Mouse (Mus musculus) right cerebral cortex, adult 2 months (tissue): ENCODE results near the gene Rtf1.
"Not testable (repeated sequence)": the region's sequence is repeated elsewhere in the genome, so short reads cannot be mapped to it uniquely, and the experiment has no call there.

ENCODE experiments used
- DNase-seq, 2 experiments: peaks; one replicate each; pipeline ENCODE4 v3.0.0; 2021 to 2022; ENCODE audit warnings: low spot score in 2 of 2

Gene Rtf1

DNA sequence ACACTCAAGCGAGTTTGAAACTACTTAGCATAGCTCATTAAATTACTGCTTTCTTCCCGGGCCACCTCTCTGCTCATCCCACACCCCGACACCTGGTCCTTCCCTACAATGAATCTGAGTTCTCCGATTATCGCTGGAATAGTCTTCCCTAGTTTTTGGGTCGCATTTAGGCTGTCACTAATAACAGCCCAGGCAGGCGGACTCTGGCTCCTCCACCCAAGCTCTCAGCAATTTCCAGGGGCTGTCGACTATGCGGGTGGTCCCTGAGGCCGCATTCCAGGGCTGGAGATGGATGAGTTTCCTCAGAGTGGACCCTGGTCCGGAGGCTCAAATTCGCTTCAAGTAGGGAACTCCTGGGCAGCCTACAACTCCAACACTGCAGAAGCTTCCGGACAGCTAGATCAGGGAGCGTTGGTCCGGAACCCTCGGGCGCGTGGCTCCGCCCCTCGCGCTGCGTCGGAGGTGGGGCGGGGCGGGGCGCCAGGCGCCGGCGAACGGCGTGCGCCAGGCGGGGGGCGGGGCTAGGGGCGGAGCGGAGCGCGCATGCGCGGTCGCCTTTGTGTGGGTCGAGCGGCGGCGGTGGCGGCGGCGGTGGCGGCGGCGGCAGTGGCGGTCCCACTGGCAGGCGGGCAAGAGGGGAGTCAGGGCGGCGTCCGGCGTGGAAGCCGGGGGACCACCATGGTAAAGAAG is at the start of gene Rtf1:
Rtf1 (plus strand) TSS at position 544 of the 690 bp plus-strand sequence.
- peak; percentile 89 to 92 for DNase-seq

DNA sequence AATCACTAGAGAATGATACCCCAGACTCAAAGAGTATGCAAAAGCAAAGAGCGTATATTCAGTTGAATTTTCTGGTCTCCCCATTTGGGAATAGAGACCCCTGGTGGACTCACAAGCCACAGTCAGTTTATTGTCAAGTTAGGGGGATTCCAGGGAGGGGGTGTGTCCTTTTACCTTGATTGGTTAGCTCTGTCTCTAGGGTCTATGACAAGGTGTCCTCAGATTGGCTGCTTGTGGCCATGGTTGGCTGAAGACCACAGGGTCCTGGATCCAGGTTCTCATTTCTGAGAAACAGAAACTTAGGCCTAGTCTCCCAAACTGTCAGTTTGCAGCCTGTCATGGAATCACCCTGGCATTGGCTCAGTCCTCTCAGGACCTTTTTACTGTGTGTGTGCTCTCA is 38.1 kb upstream of the Rtf1 start:
- no peak for DNase-seq

DNA sequence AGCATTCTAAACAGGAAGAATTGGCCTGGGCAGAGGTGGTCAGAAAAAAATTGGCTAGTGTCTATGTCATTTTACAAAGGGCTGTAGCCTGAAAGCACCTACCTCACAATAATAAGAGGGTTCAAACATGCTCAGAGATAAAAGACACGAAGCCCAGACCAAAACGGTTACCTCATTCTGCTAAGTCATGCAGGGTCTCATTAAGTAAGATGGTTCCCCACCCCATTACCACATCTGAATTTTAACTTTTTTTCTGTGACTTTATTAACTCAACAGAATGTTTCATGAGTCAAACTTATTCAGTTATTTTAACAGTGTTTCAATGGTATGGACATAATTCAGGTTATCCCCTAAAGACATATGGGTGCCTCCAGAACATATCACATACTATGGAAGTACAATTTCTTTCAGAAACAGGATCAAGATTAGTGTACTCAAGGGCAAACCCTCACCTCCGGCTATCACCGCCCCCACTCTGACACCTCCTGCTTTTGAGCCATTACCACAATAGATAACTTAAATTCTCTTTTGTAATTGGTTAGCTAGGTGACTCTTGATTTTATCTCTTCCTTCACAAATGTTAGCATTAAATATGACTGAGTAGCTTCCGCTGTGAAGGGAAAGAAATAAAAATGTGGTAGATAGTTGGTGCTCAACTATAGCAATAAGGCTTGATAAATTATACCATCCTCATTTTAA is 33.5 kb upstream of the Rtf1 start:
- no peak for DNase-seq

DNA sequence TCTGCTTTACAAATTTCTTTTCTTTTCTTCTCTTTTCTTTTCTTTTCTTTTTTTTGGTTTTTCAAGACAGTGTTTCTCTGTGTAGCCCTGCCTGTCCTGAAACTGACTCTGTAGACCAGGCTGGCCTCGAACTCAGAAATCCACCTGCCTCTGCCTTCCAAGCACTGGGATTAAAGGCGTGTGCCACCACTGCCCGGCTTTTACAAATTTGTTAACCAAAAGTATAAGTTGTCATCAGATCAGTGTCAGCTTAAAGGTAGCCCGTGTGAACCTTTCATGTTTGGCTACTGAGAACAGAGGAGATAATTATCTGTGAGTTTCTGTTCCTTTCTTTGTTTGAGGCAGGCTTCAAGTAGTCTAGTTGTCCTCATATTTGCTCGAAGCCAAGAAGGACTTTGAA is 30.6 kb upstream of the Rtf1 start:
- DNase-seq, result no peak

DNA sequence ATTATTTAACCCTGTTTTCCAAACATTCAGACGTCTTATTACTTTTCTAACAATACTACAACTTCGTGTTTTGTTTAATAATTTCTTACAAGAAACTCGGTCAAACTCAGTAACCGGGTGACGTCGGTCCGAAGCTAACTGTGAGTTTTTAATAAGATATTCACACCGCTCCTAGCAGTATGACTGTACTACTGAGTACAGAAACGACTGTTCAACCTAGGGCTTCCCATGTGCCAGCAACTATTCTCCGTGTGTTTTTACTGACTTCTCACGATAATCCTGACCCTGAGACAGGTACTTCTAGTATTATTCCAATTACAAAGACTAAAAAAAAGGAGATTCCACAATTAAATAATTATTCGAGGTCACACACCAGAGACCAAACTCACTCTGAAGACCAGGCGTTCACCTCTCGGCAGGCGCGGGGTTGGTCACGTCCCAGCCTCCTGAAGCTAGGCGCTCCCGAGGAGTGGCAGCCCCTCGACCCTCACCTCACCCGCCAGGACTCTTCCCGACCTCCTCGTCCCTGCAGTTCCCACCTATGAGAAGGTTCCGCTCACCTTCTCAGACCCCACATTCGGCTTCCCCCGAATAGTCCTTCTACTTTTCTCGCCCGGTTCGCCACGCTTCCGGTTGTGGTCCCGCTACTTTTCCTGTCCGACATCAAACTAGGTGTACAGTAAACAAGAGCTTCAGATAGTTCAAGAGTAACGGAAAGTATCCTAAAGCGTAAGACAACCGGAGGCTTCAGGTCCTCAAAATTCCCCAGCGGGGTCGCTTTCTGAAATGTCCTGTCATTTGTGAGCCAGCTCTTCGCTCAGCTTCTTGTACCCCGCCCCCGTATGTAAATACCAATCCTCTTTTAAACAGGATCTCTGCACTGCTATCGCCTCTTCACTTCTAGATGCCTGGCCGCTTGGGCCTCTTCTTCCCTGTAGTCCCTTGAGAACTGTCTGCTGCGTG is 12.4 kb upstream of the Rtf1 start, which contains the start of gene Ndufaf1:
Ndufaf1 (minus strand) TSS at position 608 of the 963 bp plus-strand sequence.
- peak; percentile 89 to 91 for DNase-seq

DNA sequence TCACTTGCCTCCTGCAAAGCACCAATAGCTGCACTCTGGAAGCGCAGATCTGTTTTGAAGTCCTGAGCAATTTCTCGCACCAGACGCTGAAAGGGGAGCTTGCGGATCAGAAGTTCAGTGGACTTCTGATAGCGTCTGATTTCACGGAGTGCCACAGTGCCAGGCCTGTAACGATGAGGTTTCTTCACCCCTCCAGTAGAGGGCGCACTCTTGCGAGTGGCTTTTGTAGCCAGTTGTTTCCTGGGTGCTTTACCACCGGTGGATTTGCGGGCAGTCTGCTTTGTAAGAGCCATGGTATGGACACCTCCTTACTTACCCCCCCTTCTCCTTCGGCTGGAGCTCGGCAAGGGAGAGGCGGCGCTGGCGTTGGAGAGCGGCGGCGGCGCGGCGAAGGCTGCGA is 9.1 kb upstream of the Rtf1 start:
- not testable (repeated sequence) for DNase-seq

DNA sequence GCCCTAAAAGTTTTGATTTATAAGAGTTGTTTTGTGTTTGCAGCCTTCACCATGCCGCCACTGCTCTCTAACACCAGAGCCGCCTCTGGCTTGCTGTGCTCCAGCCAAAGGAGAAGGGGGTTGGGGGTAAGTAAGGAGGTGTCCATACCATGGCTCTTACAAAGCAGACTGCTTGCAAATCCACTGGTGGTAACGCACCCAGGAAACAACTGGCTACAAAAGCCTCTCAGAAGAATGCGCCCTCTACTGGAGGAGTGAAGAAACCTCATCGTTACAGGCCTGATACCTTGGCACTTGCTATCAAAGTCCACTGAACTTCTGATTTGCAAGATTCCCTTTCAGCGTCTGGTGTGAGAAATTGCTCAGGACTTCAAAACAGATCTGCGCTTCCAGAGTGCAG is 5.9 kb upstream of the Rtf1 start:
- no peak for DNase-seq

DNA sequence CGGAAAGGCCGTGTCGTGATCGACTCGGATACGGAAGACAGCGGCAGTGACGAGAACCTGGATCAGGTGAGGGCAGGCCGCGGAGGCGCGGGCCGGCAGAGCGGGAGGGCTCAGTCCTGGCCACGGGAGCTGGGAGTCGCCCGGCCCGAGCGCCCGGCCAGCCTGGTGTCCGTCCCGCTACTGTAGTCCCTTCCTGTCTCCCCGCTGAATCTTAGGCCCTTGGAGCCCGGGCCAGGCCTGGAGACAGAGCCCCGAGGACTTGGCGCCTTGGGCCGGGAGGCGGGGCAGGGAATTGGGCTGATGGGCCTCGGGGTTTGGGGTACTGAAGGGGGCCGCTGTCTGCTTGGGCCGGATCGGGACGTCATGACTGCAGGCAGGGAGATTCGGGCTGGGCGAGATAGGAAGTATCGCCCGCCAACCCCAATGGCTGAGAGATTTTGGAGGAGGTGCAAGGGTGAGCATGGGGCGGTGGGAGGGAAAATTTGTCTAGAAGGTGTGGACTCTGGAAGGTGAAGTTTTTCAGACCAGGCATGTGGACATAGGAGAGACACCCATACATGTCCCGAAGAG is 432 bp downstream of the Rtf1 start:
- DNase-seq, result no peak

DNA sequence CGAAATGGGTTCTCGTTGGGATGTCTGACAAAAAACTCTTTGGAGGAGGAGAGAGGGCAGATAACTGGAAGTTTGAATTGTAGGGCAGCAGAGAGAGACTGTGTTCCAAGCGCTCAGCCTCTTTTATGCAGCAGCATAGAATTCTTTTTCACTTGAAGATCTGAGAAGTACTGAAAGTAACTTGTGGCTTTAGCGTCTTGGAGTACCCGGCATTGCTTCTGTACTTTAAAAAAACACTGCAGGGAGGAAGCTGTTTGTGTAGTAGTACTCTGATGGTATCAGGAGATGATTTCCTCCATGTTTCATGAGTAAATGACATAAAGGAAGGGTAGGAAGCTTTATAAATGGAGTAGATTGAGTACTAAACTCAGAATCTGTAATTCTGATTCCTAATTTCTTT is 963 bp downstream of the Rtf1 start:
- no peak for DNase-seq

DNA sequence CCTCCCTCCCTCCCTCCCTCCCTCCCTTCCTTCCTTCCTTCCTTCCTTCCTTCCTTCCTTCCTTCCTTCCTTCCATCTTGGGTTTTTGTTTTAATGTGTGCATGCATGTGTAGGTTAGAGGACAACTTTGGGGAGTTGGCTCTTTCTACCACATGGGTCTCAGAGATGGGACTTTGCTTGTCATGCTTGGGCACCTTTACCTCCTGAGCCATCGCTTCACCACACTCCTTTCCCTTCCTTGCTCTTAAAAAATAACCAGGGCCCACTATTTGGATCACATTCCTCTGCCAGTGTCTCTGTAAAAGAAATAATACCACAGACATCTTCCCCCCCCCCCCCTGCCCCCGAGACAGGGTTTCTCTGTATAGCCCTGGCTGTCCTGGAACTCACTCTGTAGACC is 8.8 kb downstream of the Rtf1 start:
- no peak for DNase-seq

DNA sequence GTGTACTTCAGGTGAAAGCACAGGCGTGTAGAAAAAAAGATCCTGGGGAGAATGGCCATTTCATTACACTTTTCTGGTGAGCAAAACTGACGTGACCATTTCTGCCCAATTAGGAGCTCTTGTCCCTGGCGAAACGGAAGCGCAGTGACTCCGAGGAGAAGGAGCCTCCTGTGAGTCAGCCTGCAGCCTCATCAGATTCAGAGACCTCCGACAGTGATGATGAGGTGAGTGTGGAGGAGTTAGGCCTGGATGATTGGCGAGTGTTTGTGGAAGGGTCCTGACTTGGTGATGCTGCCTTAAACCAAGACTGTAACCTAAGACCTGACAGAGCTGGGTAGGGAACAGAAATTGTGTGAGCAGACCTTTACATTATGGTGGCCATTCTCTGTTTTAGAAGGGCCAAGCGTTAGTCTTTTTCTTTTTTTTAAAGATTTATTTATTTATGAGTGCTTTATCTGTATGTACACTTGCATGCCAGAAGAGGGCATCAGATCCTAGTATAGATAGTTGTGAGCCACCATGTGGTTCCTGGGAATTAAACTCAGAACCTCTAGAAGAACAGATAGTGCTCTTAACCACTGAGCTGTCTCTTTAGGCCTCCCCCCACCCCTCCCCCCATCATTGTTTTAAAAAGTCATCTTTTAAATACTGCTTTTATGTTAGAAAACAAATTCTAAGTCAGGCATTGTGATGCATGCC is 17.3 kb downstream of the Rtf1 start:
- no peak for DNase-seq

DNA sequence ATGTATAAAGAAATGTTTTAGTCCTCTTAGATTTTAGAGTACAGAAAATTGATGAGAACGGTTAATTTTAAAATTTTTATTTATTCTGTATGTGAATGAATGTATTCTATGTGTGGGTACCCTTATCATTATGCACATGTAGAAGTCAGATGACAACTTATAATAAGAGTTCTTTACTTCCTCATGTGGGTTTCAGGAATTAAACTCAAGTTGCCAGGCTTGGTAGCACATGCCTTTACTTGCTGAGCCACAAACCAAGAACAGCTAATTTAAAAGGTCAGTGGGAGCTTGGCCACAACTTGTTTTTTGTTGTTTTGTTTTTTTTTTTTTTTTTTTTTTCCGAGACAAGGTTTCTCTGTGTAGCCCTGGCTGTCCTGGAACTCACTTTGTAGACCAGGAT is 20.0 kb downstream of the Rtf1 start:
- no peak for DNase-seq

DNA sequence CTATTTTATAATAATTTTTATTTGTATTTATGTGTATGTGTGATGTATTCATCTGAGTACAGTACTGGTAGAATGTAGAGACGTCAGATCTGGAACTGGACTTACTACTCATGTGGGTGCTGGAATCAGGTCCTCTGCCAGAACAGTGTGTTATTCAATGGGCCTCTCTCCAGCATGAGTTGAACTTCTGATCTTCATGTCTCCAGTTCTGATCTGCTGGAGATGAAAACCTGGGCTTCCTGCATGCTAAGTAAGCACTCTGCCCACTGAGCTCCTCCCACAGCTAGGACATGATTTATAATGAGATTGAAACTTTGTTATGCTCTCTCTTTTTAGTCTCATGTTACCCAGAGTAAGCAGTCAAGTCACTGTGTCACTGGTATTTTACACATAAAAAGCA is 21.2 kb downstream of the Rtf1 start:
- DNase-seq, result no peak

DNA sequence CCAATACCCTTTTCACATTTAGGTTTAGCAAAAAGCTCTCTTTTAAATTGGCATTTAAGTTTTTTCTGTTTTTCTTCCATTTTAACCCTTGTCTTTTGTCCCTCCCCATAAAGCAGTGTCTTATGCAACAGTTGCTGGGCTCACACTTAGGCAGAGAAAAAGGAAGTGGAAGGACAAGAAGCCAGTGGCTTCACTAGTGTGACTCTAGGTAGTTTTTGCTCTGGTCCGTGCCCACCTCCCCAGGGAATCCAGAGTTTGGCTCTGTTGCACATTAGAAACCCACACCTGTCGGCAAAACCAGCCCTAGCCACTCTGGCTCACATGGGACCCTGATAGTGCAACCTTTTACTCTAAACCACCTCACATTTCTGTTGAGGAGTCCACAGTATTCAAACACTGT is 23.6 kb downstream of the Rtf1 start:
- DNase-seq, result no peak

DNA sequence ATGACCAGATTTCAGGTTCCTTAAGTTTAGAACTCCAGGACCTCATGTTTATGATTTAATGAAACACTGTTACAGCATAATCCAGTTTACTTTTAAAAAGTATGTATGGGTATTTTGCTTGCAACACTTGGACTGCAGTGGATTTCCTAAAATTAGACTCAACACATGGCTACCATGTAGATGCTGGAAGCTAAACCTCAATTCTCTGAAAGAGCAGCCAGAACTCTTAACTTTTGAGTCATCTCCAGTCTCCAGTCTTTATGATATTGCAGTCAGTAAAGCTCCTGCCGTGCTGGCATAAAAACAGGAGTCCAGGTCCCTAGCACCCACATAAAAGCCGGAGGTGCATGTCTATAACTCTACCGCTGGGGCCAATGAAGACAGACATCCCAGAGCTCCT is 25.1 kb downstream of the Rtf1 start:
- no peak for DNase-seq

DNA sequence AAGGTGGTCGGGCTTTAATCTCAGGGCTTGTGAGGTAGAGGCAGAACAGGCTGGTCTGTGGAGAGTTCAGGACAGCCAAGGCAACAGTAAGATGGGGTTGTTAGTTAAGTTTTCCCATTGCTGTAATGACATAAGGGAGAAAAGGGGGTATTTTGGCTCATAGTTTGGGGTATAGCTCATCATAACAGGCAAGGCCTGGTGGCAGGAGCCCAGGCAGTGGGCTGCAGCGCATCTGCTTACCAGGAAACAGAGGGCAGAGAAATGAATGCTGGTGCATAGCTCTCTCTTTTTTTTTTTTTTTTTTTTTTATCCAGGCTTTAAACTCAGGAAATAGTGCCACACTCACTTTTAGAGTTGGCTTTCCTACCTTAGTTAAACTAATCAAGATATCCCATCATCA is 28.3 kb downstream of the Rtf1 start:
- no peak for DNase-seq

DNA sequence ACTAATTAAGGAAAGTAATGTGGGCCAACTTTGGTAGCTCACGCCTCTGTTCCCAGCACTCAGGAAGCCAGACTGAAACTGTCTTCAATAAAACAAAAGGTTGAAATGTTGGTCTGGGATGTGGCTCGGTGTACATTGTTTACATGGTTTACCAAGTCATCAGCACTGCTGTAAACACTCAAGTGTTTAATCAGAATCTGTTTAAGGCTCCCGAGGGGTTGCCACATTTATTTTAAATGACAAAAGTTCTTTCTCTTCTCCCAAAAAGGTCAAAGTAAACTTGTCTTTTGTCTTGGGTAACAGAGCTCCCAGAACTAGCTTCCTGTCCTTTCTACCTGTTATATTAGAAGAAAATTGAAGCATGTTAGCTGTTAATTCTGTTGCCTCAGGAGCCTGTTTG is 32.8 kb downstream of the Rtf1 start:
- no peak for DNase-seq

DNA sequence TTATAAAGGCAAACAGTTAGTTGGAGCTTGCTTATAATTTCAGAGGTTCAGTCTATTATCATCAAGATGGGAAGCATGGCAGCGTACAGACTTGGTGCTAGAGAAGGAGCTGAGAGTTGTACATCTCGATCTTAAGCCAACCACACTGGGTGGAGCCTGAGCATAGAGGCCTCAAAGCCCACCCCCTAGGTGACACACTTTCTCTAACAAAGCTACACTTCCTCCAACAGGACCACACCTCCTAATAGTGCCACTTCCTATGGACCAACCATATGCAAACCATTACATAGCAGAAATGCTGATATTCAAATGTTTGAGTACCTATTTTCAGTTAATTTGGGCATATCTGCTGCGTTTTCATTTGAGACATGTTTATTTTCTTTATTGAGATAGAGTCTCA is 35.1 kb downstream of the Rtf1 start:
- no peak for DNase-seq

DNA sequence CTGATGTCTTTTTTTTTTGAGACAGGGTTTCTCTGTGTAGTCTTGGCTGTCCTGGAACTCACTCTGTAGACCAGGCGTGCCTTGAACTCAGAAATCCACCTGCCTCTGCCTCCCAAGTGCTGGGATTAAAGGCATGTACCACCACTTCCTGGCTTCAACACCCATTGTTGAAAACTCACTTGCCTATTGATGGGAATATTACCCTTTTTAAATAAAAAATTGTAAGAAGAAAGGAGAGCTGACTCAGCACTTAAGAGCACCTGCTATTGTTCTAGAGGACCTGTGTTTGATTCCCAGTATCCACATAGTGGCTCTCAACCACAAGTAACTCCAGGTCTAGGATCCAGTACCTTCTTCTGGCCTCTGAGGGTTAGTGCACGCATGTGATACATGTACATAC is 41.0 kb downstream of the Rtf1 start:
- DNase-seq, result not testable (repeated sequence)

DNA sequence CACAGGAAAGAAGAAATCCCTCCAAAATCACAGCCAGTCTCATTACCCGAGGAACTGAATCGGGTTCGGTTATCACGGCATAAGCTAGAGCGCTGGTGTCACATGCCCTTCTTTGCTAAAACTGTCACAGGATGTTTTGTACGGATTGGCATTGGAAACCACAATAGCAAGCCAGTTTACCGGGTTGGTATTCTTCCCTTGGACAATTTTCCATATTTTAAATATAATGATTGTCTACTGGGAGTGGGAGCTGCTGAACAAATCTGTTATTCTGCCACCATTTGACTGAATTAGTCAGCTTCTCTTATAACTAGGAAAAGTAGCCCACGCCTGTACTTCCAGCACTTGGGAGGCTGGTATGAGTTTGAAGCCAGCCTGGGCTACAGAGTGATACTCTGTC is 46.2 kb downstream of the Rtf1 start:
- DNase-seq, result no peak

DNA sequence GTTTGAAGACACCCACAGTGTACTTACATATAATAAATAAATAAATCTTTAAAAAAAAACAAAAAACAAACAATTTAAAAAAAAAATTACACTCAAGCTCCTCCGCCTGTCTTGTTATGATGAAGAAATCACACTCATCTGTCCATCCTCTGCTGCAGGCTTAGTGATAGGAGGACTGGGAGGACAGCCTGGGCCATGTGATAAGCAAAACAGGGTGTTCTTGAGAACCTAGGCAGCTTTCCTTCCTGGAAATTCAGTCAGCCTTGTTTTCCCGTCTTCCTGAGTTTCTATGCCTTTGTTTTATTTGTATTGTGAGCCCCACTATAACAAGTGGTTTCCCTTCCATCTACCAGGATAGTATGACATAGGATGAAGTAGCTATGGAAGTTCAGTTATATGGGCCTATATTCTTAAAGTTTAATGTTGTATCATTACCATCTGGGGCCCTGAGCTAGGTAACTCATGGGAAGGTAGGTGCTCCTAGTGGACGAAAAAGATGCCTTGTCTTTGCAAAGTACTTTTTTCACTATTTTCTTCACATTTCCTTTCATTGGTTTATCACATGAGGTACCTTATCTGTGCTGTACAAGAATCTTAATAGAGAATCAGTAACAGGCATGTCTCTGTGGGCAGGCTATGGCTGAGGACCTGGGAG is 53.0 kb downstream of the Rtf1 start:
- no peak for DNase-seq
